Mouse (Mus musculus): ENCODE measurements around the gene Unc5a. TPM values are rescaled to one million over a fixed set of nuclear protein-coding genes. Genes with fewer than 3 reads are reported as not detected.

The Unc5a gene
- total RNA-seq, 2 experiments from 2014 or later, result 136 to 142 TPM

DNA sequence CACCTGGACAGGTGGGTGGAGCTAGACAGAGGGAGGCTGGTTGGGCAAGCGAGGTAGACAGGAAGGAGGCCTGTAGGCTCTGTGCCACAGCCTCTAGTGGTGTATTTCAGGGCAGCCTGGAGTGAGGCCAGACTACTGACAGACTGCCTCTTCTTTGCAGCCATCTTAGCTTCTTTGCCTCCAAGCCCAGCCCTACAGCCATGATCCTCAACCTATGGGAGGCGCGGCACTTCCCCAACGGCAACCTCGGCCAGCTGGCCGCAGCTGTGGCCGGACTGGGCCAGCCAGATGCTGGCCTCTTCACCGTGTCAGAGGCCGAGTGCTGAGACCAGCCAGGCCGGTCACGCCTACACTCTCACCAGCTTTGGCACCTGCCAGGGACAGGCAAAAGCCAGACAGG is 55.4 kb downstream of the Unc5a start:
- peak in 1 of 2 experiments; percentile 7 for DNase-seq

GRCm38 (mm10) chr13:55005691-55006414 is 56.6 kb downstream of the Unc5a start:
- peak in 1 of 2 experiments; percentile 20 for DNase-seq

- no peak for DNase-seq
Measured at GRCm38 (mm10) chr13:55006415-55006742, 57.2 kb downstream of the Unc5a start.

DNA sequence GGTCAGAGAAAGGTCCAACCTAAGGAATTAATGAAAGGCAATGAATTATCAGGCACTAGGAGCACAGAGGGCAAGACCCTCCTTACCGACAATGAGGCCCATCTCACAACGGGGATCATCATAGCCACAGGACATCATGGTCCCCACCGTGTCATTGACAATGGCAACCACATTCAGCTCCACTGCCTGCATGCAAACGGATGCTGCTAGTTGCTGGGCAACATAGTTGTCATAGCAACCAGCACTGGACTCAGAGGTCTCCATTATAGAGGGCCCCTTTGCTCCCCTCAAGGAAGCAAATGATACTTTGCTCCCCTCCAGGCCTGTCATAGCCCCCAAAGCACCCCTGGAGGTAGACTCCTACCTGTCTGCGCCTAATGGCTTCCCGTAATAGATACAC is 59.4 kb downstream of the Unc5a start:
- DNase-seq, result peak in 1 of 2 experiments; percentile 2

GRCm38 (mm10) chr13:55011103-55011502 is 61.9 kb downstream of the Unc5a start:
- DNase-seq, result no peak

- no peak for DNase-seq
Measured at GRCm38 (mm10) chr13:55011981-55012478, 62.8 kb downstream of the Unc5a start.

DNA sequence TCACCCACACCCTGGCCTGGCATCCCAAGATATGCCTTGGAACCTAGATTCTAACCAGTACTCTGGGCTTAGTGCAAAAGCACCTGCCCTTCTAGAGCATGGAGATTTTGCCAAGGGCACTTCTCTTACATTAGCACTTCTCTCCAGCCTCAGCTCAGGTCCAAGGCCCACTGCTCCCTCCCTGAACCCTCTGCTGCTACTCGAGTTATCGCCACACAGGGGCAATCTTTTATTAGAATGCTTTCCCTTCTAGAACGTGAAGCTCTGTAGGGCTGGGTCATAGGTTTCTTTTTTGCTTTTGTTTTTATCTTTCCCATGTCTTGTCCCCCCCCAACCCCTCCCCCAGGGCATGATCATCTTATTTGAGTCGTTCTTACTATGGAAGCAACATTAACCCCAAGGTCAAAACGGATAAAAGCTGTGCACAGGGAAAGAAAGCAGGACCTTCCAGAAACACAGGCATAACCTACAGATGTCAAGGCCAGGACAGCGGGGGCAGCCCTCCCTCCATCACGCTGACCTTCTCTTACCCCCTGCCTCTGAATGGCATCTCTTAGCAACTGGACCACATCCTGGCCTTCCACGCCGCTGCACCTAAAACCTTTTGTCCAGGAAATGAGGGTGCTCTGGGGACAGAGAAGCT is 64.6 kb downstream of the Unc5a start:
- DNase-seq, result no peak

GRCm38 (mm10) chr13:55014451-55014850 is 65.2 kb downstream of the Unc5a start:
- DNase-seq, result no peak

- DNase-seq, result no peak
Measured at GRCm38 (mm10) chr13:55017154-55017897, 68.1 kb downstream of the Unc5a start.

DNA sequence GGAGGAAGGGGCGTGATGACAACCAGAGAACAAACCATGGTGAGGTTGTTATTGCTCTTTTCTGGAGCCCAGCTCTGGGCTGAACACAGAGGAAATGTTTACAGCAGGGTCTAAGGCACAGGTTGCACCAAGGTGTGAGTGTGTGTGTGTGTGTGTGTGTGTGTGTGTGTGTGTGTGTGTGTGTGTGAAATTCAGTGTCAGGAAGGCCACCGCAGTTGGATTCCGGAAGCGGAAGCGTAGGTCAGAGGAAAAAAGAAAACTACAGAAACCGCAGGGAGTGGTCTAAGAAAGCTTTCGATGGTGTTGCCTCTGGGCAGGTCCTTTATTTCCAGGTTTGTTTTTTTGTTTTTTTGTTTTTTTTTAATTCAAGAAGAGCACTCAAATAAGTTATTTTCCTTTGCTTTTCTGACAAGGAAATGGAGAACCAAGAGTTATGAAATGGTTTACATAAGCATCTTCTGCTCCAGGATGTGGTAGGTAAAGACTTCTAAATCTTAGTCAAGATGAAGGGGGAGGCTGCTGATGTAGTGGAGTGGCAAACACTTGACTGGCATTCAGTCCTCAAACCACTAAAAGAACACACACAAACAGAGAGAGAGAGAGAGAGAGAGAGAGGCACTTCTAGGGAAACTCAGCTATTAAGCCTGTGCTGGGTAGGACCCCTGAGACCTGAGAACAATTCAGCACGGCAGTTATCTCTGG is 68.8 kb downstream of the Unc5a start:
- DNase-seq, result no peak

- DNase-seq, result no peak
Measured at GRCm38 (mm10) chr13:55018700-55019099, 69.5 kb downstream of the Unc5a start.

DNA sequence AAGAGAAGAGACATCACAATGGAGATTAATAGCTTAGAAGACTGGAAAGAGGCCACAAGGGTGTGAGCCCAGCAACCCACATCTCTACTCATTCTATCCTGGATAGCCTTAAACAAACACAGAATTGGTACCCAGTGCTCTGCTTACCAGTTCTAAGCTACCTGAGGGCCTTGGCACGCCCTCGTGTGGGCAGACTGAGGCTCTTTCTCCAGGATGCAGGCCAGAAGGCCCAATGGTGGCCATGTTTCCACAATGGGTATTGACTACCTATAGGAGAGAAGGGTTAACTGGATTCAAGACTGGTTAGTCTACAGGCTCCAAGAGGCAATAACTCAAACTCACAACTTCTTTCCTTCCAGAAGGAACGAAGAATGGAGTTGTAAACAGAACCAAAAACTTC is 70.0 kb downstream of the Unc5a start:
- DNase-seq, result no peak

- DNase-seq, result no peak
Measured at GRCm38 (mm10) chr13:55020051-55020450, 70.8 kb downstream of the Unc5a start.

- no peak for DNase-seq
Measured at GRCm38 (mm10) chr13:55021194-55021779, 72.1 kb downstream of the Unc5a start, which contains the start of gene Hk3. TSS of gene Hk3 (minus strand) at chr13:55021385.

DNA sequence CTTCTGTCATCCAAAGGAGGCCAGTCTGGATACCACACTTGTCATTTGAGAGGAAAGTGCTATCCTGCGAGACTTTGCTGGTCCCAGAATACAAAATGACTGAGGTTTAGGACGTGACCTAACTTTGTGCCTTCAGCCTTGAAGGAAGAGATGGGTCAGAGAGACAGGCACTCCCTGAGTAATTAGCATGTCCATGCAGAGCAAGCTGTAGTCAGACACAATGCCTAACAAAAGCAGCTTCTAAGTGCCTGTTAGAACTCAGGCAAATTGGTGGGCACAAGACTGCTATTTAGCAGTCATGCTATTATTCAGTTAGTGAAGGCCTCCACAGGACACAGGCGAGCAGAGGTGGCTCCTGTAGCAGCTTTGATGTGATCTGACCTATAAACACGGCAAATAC is 73.0 kb downstream of the Unc5a start:
- DNase-seq, result no peak

GRCm38 (mm10) chr13:55022715-55023114 is 73.5 kb downstream of the Unc5a start:
- no peak for DNase-seq

DNA sequence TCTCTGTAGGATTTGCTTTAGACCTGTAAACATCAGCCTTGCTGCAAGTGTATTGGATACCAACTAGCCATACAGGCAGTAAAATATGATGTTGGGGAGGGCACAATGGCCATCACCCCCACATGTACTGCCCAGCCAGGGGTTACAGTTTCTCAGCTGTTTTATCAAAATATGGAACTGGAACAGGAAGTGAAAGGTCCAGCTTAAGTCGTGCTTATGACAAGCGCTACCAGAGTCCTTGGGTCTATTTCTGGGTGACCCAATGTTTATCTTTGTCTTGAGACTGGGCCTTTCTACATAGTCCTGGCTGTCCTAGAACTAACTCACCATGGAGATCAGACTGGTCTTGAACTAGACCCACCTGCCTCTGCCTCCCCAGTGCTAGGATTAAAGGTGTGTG is 75.0 kb downstream of the Unc5a start:
- no peak for DNase-seq

- no peak for DNase-seq
Measured at GRCm38 (mm10) chr13:55040016-55040415, 90.8 kb downstream of the Unc5a start.

DNA sequence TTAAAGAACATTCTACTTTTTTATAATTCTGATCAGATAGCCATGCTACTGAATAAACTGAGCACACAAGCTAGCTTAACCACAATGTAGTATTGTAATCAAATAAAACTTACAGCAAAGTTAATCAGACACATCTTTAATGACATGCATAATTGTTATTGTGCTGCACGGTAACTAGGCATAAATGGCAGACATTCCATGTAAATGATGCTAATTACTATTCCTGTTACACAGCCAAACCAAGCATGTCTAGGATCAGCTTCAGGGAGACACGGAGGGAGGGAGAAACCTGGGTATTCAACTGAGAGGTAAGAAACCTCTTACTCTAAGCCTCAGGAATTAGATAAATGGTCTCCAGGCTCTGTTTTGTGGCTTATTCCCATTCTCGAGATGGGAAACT is 98.5 kb downstream of the Unc5a start:
- no peak for DNase-seq

Data from layer of hippocampus, postnatal 36 days (tissue).